Mouse (Mus musculus): ENCODE data around the gene Sst.
"Not testable (repeated sequence)": the region's sequence is repeated elsewhere in the genome, so short reads cannot be mapped to it uniquely, and the experiment has no call there.

Sst gene

GRCm38 (mm10) chr16:23890636-23891035 is at the start of gene Sst:
Gene Sst (minus strand): TSS chr16:23890958.
- no peak for DNase-seq (ENCODE audit: low spot score in 2 of 2)

- no peak for DNase-seq (ENCODE audit: low spot score in 2 of 2)
These were observed 43.6 kb upstream of the Sst start for GRCm38 (mm10) chr16:23934397-23934796.

GRCm38 (mm10) chr16:23932294-23932693 is 41.5 kb upstream of the Sst start, which contains the start of gene Rtp2:
Gene Rtp2 (minus strand): TSS chr16:23932394.
- DNase-seq (ENCODE audit: low spot score in 2 of 2): no peak

GRCm38 (mm10) chr16:23931275-23931674 is 40.5 kb upstream of the Sst start:
- DNase-seq (ENCODE audit: low spot score in 2 of 2): no peak

DNA sequence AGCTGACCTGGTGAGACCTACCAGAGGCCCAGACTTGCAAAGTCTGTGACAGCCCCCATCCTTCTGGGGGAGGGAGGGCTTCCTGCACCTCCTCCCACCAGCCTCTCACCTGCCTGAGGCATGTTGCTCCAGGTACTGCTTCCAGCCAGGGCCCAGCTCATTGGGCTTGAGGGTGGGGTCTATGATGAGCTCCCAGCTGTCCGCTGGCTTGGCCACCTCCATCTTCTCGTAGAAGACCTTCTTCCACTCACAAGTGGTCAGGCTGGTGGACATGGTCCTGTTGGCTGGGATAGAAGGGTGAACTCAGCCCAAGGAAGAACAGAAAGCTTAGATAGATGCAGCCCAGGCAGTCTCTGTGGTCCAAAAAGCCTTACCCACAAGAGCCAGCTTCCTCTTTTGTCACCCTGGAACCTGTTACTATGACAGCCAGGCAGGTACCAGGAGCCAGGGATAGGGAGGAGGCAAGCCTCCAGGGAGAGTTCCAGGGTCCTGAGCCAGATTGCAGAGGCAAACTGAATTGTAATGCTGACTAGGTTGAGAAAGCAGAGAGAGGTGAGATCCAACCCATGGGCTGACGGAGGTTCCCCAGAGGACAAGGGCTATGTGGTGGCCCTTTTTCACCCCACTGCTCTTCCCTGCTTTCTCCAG is 39.8 kb upstream of the Sst start:
- DNase-seq (ENCODE audit: low spot score in 2 of 2): no peak

GRCm38 (mm10) chr16:23927301-23928114 is 36.8 kb upstream of the Sst start:
- no peak for DNase-seq (ENCODE audit: low spot score in 2 of 2)

DNA sequence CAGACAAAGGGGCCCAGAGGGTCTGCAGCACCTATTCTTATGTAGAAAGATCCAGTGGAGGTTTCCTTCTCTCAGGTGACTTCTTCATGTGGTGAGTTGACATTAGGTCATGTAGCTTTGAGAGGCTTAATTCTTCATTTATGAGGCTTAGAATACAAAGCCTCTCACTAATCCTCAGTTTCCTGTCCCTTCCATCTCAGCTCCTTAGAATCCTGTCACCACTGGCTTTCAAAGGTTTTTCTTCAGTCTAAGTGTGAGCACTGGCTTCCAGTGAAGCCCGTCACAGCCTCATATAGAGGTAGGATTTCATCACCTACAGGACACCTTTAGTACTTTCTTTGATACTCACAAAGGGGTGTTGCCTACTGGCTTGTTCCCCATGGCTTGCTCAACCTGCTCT is 32.1 kb upstream of the Sst start:
- no peak for DNase-seq (ENCODE audit: low spot score in 2 of 2)

DNA sequence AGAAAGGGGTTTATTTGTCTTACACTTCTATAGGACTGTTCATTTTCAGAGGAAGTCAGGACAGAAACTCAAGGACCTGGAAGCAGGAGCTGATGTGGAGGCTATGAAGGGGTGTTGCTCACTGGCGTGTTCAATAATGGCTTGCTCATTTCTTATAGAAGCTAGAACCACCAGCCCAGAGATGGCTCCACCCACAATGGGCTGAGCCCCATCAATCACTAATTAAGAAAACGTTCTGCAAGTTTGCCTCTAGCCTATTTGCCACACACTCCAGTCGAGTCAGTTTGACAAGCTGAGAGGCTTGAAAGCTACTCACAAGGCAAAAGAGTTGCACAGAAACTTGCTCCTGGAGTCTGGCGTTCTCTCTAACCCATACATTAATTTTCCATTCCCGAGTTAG is 30.9 kb upstream of the Sst start:
- no peak for DNase-seq (ENCODE audit: low spot score in 2 of 2)

DNA sequence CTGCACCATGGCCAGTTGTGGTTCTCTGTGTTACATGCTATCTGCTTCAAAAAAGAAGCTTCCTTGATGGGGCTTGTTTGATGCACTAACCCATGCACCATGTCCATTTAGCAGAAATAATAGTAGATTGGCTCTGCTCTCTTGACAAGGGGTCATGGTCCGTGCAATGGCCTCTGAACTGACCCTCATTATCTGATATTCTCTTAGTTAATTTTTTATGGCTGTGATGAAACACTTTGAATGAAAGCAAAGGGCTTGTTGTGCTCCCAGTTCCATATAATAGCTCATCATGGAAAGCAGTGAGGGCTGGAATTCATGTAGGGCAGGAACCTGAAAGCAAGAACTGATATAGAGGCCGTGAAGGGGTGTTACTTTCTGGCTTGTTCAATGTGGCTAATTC is 28.7 kb upstream of the Sst start:
- no peak for DNase-seq (ENCODE audit: low spot score in 2 of 2)

GRCm38 (mm10) chr16:23913401-23913800 is 22.6 kb upstream of the Sst start:
- no peak for DNase-seq (ENCODE audit: low spot score in 2 of 2)

- DNase-seq (ENCODE audit: low spot score in 2 of 2): no peak
These were observed 22.0 kb upstream of the Sst start for GRCm38 (mm10) chr16:23912741-23913140.

- not testable (repeated sequence) for DNase-seq (ENCODE audit: low spot score in 2 of 2)
These were observed 18.2 kb upstream of the Sst start for GRCm38 (mm10) chr16:23909015-23909354.

DNA sequence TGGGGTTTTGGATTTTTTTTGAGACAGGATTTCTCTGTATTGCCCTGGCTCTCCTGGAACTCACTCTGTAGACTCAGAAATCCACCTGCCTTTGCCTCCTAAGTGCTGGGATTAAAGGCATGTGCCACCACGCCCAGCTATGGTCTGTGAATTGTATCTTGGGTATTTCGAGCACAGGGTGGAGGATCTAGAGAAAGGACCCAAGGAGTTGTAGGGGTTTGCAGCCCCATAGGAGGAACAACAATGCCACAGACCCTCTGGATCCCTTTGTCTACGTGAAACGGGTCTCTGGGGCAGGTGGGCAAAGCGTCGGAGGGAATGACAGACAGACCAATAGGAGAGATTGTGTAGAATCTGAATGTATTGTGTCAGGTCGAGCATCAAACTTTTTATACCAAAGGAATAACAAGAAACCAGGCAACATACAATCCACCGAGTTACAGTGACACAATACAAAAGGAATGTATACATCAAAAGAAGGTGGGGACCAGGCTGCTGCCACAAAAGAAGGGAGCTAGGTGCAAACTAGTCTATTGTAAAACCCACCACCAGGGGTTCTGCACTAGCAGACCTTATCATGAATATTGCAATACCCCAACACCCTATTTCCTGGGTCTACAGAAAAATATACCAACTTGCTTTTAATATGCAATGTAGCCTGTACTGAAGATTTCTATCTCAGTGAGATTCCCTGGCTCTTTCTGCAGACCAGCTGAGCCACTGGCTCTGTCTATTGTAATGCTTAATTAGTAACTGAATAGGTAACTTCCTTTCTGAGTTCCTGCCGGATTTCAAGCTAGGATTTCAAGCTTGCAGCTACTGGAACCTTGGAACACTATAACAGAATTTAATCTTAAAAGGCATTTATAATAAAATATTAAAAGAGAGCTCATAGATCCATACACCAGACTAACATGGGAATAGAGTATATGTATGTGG is 17.6 kb upstream of the Sst start:
- not testable (repeated sequence) for DNase-seq (ENCODE audit: low spot score in 2 of 2)

DNA sequence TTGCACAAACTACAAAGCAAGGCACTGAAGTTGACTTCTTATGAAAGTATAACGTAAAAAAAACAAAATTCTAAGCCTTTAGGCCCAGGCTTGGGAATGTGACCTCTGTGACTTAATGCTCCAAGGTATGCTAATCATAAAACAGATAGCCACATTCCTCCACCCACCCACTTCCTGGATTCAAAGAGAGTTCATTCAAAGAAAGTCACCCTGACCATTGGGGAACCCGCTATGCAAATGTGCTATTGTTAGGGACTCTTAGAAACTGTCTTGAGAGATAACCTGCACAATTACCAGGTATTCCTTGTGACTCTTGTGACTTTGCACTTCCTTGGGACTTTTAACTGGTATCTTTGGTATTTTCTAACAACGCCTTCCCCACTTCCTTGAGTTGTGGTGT is 15.8 kb upstream of the Sst start:
- DNase-seq (ENCODE audit: low spot score in 2 of 2): not testable (repeated sequence)

- DNase-seq (ENCODE audit: low spot score in 2 of 2): no peak
These were observed 10.7 kb upstream of the Sst start for GRCm38 (mm10) chr16:23901411-23901810.

DNA sequence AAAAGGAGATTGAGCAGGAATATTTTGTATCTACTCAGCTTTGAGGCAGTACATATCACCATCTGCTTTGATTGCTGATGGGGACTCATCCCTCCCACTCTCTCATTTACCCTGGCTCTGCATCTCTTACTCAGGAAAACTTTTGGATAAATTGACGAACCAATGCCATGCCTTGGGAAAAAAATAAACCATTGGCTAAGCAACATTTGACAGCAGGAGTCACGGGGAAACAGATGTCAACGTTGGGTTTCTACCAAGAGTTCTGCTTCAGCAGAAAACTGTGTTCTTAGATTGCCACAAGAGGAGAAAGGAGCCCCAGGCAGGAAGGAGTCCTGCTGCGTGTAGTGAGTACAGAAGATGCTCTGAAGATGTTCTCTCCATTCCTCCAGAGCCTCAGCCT is 9.3 kb upstream of the Sst start:
- no peak for DNase-seq (ENCODE audit: low spot score in 2 of 2)

DNA sequence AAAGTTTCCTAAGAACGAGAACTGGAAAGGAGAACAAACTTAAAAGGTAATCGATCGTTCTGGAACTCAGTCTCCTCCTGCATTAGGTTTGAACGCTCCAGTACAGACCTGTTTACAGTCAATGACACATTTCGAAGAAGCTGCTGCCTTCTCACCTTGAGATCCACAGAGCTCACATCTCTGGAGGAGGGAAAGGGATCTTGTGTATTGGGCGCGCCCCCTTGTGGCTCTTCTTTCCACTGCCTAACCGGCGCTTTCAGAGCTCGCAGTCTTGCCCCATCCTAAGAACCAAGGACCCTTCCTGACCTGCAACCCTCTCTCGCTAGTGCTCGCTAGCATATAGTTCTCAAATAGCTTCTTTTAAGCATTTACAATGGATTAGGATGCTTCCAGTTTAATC is 8.1 kb upstream of the Sst start:
- peak; percentile 70 to 87 for DNase-seq (ENCODE audit: low spot score in 2 of 2)

- peak; percentile 49 to 71 for DNase-seq (ENCODE audit: low spot score in 2 of 2)
These were observed 7.3 kb upstream of the Sst start for GRCm38 (mm10) chr16:23897984-23898586.

DNA sequence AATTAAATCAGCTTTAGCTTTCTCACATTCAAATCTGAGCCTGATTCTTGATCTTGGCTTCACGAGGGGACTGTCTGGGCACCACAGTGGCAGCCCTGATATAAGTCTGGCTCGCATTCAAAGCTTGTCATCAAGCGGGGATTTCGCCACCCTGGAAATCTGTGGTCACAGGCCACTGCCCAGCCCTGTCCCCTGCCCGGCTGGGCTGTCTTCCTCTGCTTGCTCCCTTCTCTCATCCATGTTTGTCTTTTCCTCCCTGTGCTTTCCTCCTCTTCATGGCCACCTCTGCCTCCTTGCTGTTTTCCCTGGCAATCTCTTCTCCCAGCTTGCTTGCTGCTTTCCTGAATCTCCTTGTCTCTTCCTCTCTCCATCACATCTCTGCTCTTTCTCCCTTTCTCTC is 6.7 kb upstream of the Sst start:
- peak in 1 of 2 experiments; percentile 11 for DNase-seq (ENCODE audit: low spot score in 2 of 2)

DNA sequence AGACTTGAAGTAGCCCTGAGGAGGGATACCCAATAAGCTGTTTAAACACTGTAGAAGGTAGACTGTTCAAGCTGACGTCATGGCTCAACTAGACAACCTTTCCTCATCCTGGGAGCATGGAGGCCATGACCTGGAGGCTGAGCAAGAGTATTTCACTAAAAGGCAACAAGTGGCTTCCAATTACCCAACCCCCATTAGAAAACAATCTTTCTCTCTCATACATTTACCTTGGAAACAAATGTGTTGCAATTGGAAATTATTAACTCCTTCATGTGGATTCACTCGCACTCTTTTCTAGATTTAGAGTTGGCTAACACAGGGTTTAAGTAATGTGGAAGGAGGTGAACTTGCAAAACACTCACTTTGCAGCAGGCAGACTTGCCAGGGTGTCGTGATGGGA is 4.4 kb upstream of the Sst start:
- DNase-seq (ENCODE audit: low spot score in 2 of 2): no peak

DNA sequence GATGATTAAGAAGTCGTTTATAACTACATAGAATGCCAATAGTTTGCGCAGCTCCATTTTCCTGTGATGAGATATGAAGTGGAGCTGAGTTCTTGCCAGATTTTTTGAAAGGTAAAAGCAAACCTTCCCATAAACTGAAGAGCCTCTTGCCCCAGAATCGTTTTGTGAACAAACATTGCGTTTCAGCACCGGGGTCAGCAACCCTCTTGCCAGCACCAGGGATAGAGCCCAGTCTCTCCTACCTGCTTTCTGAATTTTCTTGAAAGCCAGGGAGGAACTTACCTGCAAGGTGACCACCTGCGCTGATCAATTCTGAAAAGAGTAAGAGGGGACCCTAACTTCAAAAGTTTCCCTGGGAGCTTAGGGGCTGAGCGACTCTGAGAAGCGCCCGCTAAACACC is 607 bp downstream of the Sst start:
- no peak for DNase-seq (ENCODE audit: low spot score in 2 of 2)

Measured in cerebellum, postnatal 4 days (tissue).